Mouse (Mus musculus): ENCODE measurements around the gene Prdm11. TPM values are rescaled to one million over a fixed set of nuclear protein-coding genes. Genes with fewer than 3 reads are reported as not detected.

Prdm11 gene
- polyA plus RNA-seq, 1 experiment, result 4.3 TPM

DNA sequence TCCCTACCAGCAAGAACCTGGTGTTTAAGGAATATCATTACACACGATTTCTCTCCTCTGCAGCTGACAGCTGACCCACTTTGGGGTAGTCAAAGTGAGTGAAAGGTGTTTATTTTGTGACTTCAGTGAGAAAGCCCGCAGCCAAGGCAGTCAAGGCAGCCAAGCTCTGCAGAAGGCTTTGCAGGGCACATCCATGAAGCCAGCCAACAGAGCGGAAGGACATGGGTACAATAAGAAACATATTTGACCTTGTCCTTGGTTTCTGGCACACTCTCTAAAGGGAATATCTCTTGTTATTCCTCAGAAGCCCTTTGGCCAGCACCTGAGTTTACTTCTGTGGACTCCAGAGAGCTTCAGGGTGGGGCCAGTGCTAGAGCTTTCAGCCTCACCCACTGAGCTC is 21.5 kb downstream of the Prdm11 start:
- H3K4me3 ChIP-seq (ENCODE audit: control insufficient read depth, low read depth, low read length), result no peak overlapping the region
- no peaks in the 10 kb centered on the region; the same call in 1 of the 2 replicates for H3K4me1 ChIP-seq (ENCODE audit: control insufficient read depth, insufficient read depth, low read length)
- no peaks in the 10 kb centered on the region for H3K36me3 ChIP-seq (ENCODE audit: control insufficient read depth, insufficient read depth, low read length)
- TF ChIP-seq CTCF (IDR thresholded peaks at IDR 0.05; ENCODE audit: control insufficient read depth, insufficient read depth, insufficient replicate concordance, low read depth, low read length) (no peak), POLR2A (IDR thresholded peaks at IDR 0.05; ENCODE audit: control insufficient read depth, low read depth, low read length) (no peak)
- no peaks in the 10 kb centered on the region for H3K27me3 ChIP-seq (ENCODE audit: control insufficient read depth, insufficient read depth, low read length)
- H3K27ac ChIP-seq (ENCODE audit: control insufficient read depth, insufficient read depth, low read depth, low read length), result no peak overlapping the region

DNA sequence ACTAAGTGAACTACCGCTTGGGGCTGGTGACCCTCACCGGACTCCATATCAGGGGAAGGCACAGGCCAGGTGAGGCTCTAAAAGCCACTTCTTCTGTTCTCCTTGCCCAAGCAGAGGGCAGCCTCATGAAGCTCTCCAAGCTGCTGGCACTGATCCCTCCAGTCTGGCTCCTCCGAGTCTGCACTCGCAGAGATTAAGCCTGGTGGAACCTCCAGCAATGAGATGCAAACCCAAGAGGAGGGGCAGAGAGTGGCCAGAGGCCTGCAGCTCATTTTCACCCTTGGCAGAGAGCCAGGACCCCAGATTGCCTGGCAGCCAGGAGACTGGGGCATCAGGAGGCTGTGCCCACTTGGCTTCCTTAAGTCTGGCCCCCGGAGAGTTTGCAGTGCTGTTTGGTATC is 27.1 kb downstream of the Prdm11 start:
- H3K4me1 ChIP-seq (ENCODE audit: control insufficient read depth, insufficient read depth, low read length), result peaks cover 10% of the 10 kb centered on the region
- TF ChIP-seq CTCF (IDR thresholded peaks at IDR 0.05; ENCODE audit: control insufficient read depth, insufficient read depth, insufficient replicate concordance, low read depth, low read length) (no peak), POLR2A (IDR thresholded peaks at IDR 0.05; ENCODE audit: control insufficient read depth, low read depth, low read length) (no peak)
- no peaks in the 10 kb centered on the region for H3K36me3 ChIP-seq (ENCODE audit: control insufficient read depth, insufficient read depth, low read length)
- H3K27ac ChIP-seq (ENCODE audit: control insufficient read depth, insufficient read depth, low read depth, low read length), result no peak overlapping the region
- no peaks in the 10 kb centered on the region for H3K27me3 ChIP-seq (ENCODE audit: control insufficient read depth, insufficient read depth, low read length)
- H3K4me3 ChIP-seq (ENCODE audit: control insufficient read depth, low read depth, low read length), result no peak overlapping the region

DNA sequence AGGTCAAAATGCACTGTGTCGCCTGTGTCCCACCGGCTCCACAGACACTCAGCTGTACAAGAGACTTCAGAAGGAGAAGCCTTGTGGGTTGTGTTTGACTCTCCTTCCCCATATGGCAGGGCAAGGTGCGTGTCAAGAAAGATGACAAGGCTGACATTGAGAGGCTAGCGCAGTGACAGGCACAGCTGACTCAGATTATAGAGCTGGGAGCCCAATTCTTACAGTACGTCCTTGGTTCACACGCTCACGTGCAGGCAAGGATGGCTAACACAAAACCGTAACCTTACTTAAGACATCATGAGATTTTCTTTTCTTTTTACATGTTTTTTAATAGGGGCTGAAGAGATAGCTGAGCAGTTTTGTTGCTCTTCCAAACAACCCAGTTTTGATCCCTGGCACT is 28.8 kb downstream of the Prdm11 start:
- no peak overlapping the region for H3K27ac ChIP-seq (ENCODE audit: control insufficient read depth, insufficient read depth, low read depth, low read length)
- H3K36me3 ChIP-seq (ENCODE audit: control insufficient read depth, insufficient read depth, low read length), result no peaks in the 10 kb centered on the region
- TF ChIP-seq POLR2A (IDR thresholded peaks at IDR 0.05; ENCODE audit: control insufficient read depth, low read depth, low read length) (no peak), CTCF (IDR thresholded peaks at IDR 0.05; ENCODE audit: control insufficient read depth, insufficient read depth, insufficient replicate concordance, low read depth, low read length) (no peak)
- H3K27me3 ChIP-seq (ENCODE audit: control insufficient read depth, insufficient read depth, low read length), result no peaks in the 10 kb centered on the region
- H3K4me1 ChIP-seq (ENCODE audit: control insufficient read depth, insufficient read depth, low read length), result peaks cover 12% of the 10 kb centered on the region
- H3K4me3 ChIP-seq (ENCODE audit: control insufficient read depth, low read depth, low read length), result no peak overlapping the region

DNA sequence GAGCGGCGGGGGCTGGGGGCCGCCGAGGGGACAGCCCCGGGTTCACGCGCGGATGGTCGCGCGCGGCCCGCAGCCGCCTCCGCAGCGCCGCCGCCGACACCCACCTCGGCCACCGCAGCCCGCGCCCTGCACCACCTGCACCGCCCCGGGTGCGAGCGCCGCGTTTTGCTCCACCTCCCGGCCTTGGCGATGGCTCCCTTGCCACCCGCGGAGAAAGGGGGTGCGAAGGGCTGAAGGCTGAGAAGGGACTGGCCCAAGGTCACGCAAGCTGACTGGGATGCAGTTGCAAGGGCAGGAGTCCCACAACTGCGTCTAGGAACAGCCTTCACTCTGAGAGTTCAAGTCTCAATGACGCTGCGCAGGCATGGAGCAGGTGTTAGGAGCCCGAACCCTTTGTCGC is 30.9 kb downstream of the Prdm11 start:
- Histone ChIP-seq H3K4me3 (ENCODE audit: control insufficient read depth, low read depth, low read length) (peak overlapping the region; percentile 72), H3K27me3 (ENCODE audit: control insufficient read depth, insufficient read depth, low read length) (no peaks in the 10 kb centered on the region), H3K4me1 (ENCODE audit: control insufficient read depth, insufficient read depth, low read length) (peaks cover 12% of the 10 kb centered on the region), H3K36me3 (ENCODE audit: control insufficient read depth, insufficient read depth, low read length) (no peaks in the 10 kb centered on the region), H3K27ac (ENCODE audit: control insufficient read depth, insufficient read depth, low read depth, low read length) (peak overlapping the region; percentile 26; the same call in 1 of the 2 replicates)
- TF ChIP-seq CTCF (IDR thresholded peaks at IDR 0.05; ENCODE audit: control insufficient read depth, insufficient read depth, insufficient replicate concordance, low read depth, low read length), result no peak
- no peak for TF ChIP-seq POLR2A (IDR thresholded peaks at IDR 0.05; ENCODE audit: control insufficient read depth, low read depth, low read length)

DNA sequence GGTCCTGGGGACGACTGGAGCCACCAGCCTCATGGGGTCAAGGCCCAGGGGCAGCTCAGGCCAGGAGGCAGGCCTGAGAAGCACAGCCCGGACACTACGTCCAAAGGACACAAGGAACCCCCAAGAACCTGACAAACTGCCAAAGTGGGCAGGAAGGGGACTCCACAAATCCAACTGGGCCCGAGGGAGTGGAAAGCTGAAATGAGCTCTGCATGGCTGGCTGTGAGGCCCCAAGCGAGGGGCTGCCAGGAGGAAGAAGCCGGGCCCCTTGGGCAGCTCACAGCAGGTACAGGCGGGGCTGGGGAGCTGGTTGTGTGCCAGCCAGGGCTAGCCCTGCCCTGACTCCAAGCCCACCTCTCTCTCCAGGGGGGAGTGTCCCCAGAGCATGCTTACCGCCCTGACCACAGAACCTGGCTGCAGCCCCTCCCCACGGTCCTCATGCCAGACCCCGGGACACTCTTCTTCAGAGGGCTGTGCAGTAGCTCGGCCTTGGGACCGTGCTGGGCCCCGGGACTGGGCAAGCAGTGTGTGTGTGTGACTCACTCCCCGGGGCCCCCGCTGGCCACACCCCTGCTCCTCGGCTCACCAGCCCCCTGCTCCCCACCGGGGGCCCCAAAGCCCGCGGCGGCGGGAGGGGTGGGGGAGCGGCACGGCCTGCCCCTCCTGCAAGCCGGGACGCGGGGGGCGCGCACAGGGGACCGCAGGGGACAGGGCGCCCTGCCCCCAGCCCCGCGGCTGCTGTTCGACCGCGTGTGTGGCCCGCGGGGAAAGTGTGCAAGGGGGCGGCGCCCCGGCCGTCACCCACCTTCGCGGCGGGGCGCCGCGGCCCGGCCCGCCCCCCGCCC is 31.7 kb downstream of the Prdm11 start:
- TF ChIP-seq CTCF (IDR thresholded peaks at IDR 0.05; ENCODE audit: control insufficient read depth, insufficient read depth, insufficient replicate concordance, low read depth, low read length) (no peak), POLR2A (IDR thresholded peaks at IDR 0.05; ENCODE audit: control insufficient read depth, low read depth, low read length) (no peak)
- Histone ChIP-seq H3K27me3 (ENCODE audit: control insufficient read depth, insufficient read depth, low read length) (no peaks in the 10 kb centered on the region), H3K4me1 (ENCODE audit: control insufficient read depth, insufficient read depth, low read length) (peaks cover 12% of the 10 kb centered on the region), H3K36me3 (ENCODE audit: control insufficient read depth, insufficient read depth, low read length) (no peaks in the 10 kb centered on the region), H3K27ac (ENCODE audit: control insufficient read depth, insufficient read depth, low read depth, low read length) (peak overlapping the region; percentile 60; the same call in 1 of the 2 replicates), H3K4me3 (ENCODE audit: control insufficient read depth, low read depth, low read length) (peak overlapping the region; percentile 72; the same call in 1 of the 2 replicates)

DNA sequence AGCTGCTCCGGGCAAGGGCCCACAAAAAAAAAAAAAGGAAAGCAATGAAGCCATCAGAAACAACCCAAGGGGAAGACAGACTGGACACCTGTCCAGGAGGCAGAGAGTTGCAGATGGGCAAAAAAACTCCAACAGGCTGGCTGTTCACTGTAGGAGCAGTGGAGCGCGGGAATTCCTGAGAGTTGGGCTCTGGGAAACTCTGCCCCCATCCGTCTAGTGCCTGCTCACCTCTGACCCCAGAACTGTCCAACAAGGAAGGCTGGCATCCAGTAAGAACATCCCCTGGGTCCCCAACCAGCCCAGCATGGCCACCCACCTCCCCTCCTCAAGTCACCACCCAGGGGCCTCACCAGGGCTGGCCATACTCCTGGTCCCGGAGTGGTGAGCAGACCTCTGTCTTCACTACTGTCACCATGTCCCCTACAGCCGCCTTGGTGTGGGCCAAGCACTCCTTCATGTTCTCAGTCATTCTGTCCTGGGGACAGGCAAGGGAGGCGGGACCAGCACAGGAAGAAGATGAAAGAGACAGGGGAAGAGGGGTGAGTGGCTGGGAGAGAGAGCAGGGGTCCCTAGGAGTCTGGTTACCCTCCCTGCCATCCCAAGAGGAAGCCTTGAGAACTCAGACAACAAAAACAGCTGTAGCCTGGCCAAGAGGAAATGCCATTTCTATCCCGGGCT is 32.4 kb downstream of the Prdm11 start:
- Histone ChIP-seq H3K27me3 (ENCODE audit: control insufficient read depth, insufficient read depth, low read length) (no peaks in the 10 kb centered on the region), H3K4me3 (ENCODE audit: control insufficient read depth, low read depth, low read length) (no peak overlapping the region), H3K27ac (ENCODE audit: control insufficient read depth, insufficient read depth, low read depth, low read length) (peak overlapping the region; percentile 37), H3K36me3 (ENCODE audit: control insufficient read depth, insufficient read depth, low read length) (no peaks in the 10 kb centered on the region), H3K4me1 (ENCODE audit: control insufficient read depth, insufficient read depth, low read length) (peaks cover 12% of the 10 kb centered on the region)
- TF ChIP-seq POLR2A (IDR thresholded peaks at IDR 0.05; ENCODE audit: control insufficient read depth, low read depth, low read length), result no peak

DNA sequence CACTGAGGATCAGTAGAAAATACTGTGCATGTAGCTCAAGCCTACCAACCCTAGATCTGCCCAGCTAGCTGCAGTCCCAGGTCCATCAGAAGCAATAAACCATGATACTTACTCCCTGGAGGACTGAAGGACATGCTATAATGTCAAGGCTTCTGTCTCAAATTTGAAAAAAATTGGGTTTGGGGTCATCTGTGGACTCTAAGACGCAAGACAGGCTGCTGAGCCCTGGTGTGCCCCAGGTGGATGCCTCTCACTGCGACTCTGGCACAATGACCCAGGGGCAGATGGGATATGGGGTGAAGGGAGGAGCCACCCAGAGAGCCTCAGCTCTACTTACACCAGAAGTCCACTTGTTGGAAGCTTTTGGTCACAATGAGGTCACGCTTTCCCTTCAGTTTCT is 33.0 kb downstream of the Prdm11 start:
- H3K27me3 ChIP-seq (ENCODE audit: control insufficient read depth, insufficient read depth, low read length), result no peaks in the 10 kb centered on the region
- TF ChIP-seq CTCF (IDR thresholded peaks at IDR 0.05; ENCODE audit: control insufficient read depth, insufficient read depth, insufficient replicate concordance, low read depth, low read length) (no peak), POLR2A (IDR thresholded peaks at IDR 0.05; ENCODE audit: control insufficient read depth, low read depth, low read length) (no peak)
- no peaks in the 10 kb centered on the region for H3K36me3 ChIP-seq (ENCODE audit: control insufficient read depth, insufficient read depth, low read length)
- peaks cover 12% of the 10 kb centered on the region for H3K4me1 ChIP-seq (ENCODE audit: control insufficient read depth, insufficient read depth, low read length)
- H3K27ac ChIP-seq (ENCODE audit: control insufficient read depth, insufficient read depth, low read depth, low read length), result no peak overlapping the region
- H3K4me3 ChIP-seq (ENCODE audit: control insufficient read depth, low read depth, low read length), result no peak overlapping the region

All from testis, adult 2 months (tissue).